Mouse (Mus musculus) MEL (cell line): ENCODE data around the gene 4430402I18Rik.

Experiments
- CTCF ChIP-seq, 3 experiments: IDR thresholded peaks in 2 of 3; conservative IDR thresholded peaks in 1 of 3; 2 replicates each; pipeline ENCODE4 v1.5.1; 2011 to 2012; ENCODE audit warnings: low read length in 3 of 3, low read depth in 2 of 3, mild to moderate bottlenecking in 2 of 3, improper control_type of control experiment in 1 of 3, inconsistent platforms in 1 of 3, mixed read lengths in 1 of 3, moderate library complexity in 1 of 3; ENCODE audit not compliant: control insufficient read depth in 1 of 3, insufficient read depth in 1 of 3, poor library complexity in 1 of 3, severe bottlenecking in 1 of 3
- EP300 ChIP-seq, 2 experiments: IDR thresholded peaks; 2 replicates each; pipeline ENCODE4 v1.6.1; 2011; ENCODE audit warnings: improper control_type of control experiment in 2 of 2, low read length in 2 of 2, low read depth in 1 of 2, mild to moderate bottlenecking in 1 of 2
- ETS1 ChIP-seq: IDR thresholded peaks from 2 replicates; pipeline ENCODE4 v1.6.1; 2012; ENCODE audit warnings: low read depth, mild to moderate bottlenecking, inconsistent platforms, low read length, improper control_type of control experiment, moderate library complexity
- MAFK ChIP-seq: IDR thresholded peaks from 2 replicates; pipeline ENCODE4 v1.6.1; 2011; ENCODE audit warnings: low read depth, mild to moderate bottlenecking, low read length, improper control_type of control experiment, borderline replicate concordance
- MXI1 ChIP-seq: IDR thresholded peaks from 2 replicates; pipeline ENCODE4 v1.6.1; 2011; ENCODE audit warnings: mild to moderate bottlenecking, low read depth, low read length, improper control_type of control experiment
- NELFE ChIP-seq: IDR thresholded peaks from 2 replicates; pipeline ENCODE4 v1.6.1; 2011; ENCODE audit warnings: low read depth, low read length, improper control_type of control experiment
- NRF1 ChIP-seq: IDR thresholded peaks from 2 replicates; pipeline ENCODE4 v1.6.1; 2014; ENCODE audit warnings: low read depth, mild to moderate bottlenecking, inconsistent platforms, low read length, improper control_type of control experiment, moderate library complexity; ENCODE audit not compliant: poor library complexity, insufficient read depth, severe bottlenecking
- POLR2A ChIP-seq, 2 experiments: IDR thresholded peaks; 2 replicates each; pipeline ENCODE4 v1.6.1; 2011 to 2012; ENCODE audit warnings: low read length in 2 of 2, mild to moderate bottlenecking in 2 of 2, control low read depth in 1 of 2, improper control_type of control experiment in 1 of 2, low read depth in 1 of 2, moderate library complexity in 1 of 2; ENCODE audit not compliant: control insufficient read depth in 1 of 2, insufficient read depth in 1 of 2, poor library complexity in 1 of 2
- POLR2AphosphoS5 ChIP-seq: IDR thresholded peaks from 2 replicates; pipeline ENCODE4 v1.6.1; 2012; ENCODE audit warnings: low read depth, borderline replicate concordance, mild to moderate bottlenecking, inconsistent platforms, low read length, moderate library complexity, mixed read lengths
- TAL1 ChIP-seq: IDR thresholded peaks from 2 replicates; pipeline ENCODE4 v1.6.1; 2012; ENCODE audit warnings: mild to moderate bottlenecking, inconsistent platforms, low read length, moderate library complexity, mixed read lengths
- TCF12 ChIP-seq: IDR thresholded peaks from 2 replicates; pipeline ENCODE4 v1.6.1; 2014; ENCODE audit warnings: low read depth, mild to moderate bottlenecking, inconsistent platforms, low read length, improper control_type of control experiment, moderate library complexity
- USF1 ChIP-seq: IDR thresholded peaks from 2 replicates; pipeline ENCODE4 v1.6.1; 2014; ENCODE audit warnings: low read depth, mild to moderate bottlenecking, inconsistent platforms, low read length, improper control_type of control experiment, moderate library complexity
- ZKSCAN1 ChIP-seq: IDR thresholded peaks from 2 replicates; pipeline ENCODE4 v1.6.1; 2012; ENCODE audit warnings: low read depth, mild to moderate bottlenecking, inconsistent platforms, low read length, improper control_type of control experiment, moderate library complexity

DNA sequence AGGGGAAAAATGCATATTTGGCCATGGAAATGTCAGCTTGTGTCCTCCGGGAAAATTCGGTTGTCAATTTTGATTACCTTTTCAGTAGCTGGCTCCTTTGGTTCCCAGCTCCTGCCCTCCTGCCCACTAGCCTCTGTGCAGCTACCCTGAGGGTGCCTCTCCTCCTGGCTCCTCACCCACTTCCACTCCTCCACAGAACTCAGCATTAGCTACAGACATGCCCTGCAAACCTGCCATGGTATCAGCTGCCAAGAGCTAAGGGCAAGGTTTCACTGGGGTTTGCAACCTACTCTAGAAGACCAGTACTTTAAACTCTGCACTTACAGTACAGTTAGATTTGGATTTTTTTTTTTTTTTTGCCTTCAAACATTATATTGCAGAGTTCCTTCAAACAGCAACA is 88.1 kb downstream of the 4430402I18Rik start:
- TF ChIP-seq EP300 (IDR thresholded peaks at IDR 0.05; ENCODE audit: low read depth in 1 of 2, low read length in 2 of 2) (no peak), CTCF (IDR thresholded peaks at IDR 0.05 in 2 of 3, conservative IDR thresholded peaks at IDR 0.05 in 1 of 3; ENCODE audit: control insufficient read depth in 1 of 3, insufficient read depth in 1 of 3, low read depth in 2 of 3, low read length in 3 of 3, poor library complexity in 1 of 3, severe bottlenecking in 1 of 3) (no peak), TAL1 (no peak), POLR2A (IDR thresholded peaks at IDR 0.05; ENCODE audit: control insufficient read depth in 1 of 2, insufficient read depth in 1 of 2, low read depth in 1 of 2, low read length in 2 of 2, poor library complexity in 1 of 2) (no peak), USF1 (no peak), NELFE (no peak), MAFK (no peak), NRF1 (no peak), TCF12 (no peak), POLR2AphosphoS5 (no peak), MXI1 (no peak), ETS1 (no peak), ZKSCAN1 (no peak)
